8 mouse cellular contexts compared by ENCODE assay signal in genomic region chr3:36613908-36614255, GRCm38 (mm10). TPM values are rescaled to one million over a fixed set of nuclear protein-coding genes. Genes with fewer than 3 reads are reported as not detected.
DNase-seq lines count a peak whose midpoint lies in the region; ATAC-seq and TF ChIP-seq lines count a peak whose summit lies in the region.

No protein-coding gene starts in this region.

- peaks cover 5% of the 10 kb centered on the region; the same call in 1 of the 2 replicates for H3K4me1 ChIP-seq in lung, embryonic 15.5 days
- H3K4me1 ChIP-seq in forebrain, embryonic 15.5 days, result peaks cover 10% of the 10 kb centered on the region
- peaks cover 3% of the 10 kb centered on the region; the same call in 1 of the 2 replicates for H3K4me1 ChIP-seq in midbrain, postnatal 0 days (ENCODE audit: insufficient read depth, low read length)

- 64% methylated on average over 5 of the region's 5 CpGs for WGBS in lung, embryonic 15.5 days
- WGBS in forebrain, embryonic 15.5 days, result 62% methylated on average over 5 of the region's 5 CpGs
- 58% methylated on average over 5 of the region's 5 CpGs for WGBS in midbrain, postnatal 0 days

- DNase-seq in gastrocnemius, postnatal 10 days, result peak; percentile 12
- no peak for DNase-seq in gastrocnemius, postnatal 4 days (ENCODE audit: low spot score in 2 of 2)
- no peak for DNase-seq in lung, postnatal 36 days
- no peak for DNase-seq in midbrain, postnatal 0 days (ENCODE audit: low spot score)
- no peak for DNase-seq in natural killer cell, adult 2 months (ENCODE audit: low spot score in 2 of 2)
- no peak for DNase-seq in spleen, adult 12 weeks (ENCODE audit: low spot score)

- no peak overlapping the region for H3K4me3 ChIP-seq in lung, embryonic 15.5 days
- H3K4me3 ChIP-seq in forebrain, embryonic 15.5 days, result peak overlapping the region; percentile 76
- H3K4me3 ChIP-seq in midbrain, postnatal 0 days (ENCODE audit: low read depth, low read length), result 0 out of 2 replicates have a peak overlapping the region, but pooled peaks have one; percentile 49

- TF ChIP-seq CTCF in midbrain, postnatal 0 days (IDR thresholded peaks at IDR 0.05), result no peak

- no peak overlapping the region for H3K9ac ChIP-seq in lung, embryonic 15.5 days
- peak overlapping the region; percentile 90; the same call in 1 of the 2 replicates for H3K9ac ChIP-seq in forebrain, embryonic 15.5 days (replicated peaks)
- H3K9ac ChIP-seq in midbrain, postnatal 0 days (replicated peaks; ENCODE audit: low read length, poor library complexity, severe bottlenecking), result peak overlapping the region; percentile 57; the same call in 1 of the 2 replicates

- H3K4me2 ChIP-seq in lung, embryonic 15.5 days, result peak overlapping the region; percentile 65
- peak overlapping the region; percentile 61 for H3K4me2 ChIP-seq in forebrain, embryonic 15.5 days (replicated peaks)
- peak overlapping the region; percentile 55 for H3K4me2 ChIP-seq in midbrain, postnatal 0 days (ENCODE audit: low read depth, low read length, poor library complexity, severe bottlenecking)

- no peaks in the 10 kb centered on the region for H3K9me3 ChIP-seq in lung, embryonic 15.5 days
- H3K9me3 ChIP-seq in forebrain, embryonic 15.5 days, result no peaks in the 10 kb centered on the region
- H3K9me3 ChIP-seq in midbrain, postnatal 0 days (ENCODE audit: low read length), result no peaks in the 10 kb centered on the region

- H3K36me3 ChIP-seq in lung, embryonic 15.5 days, result no peaks in the 10 kb centered on the region
- H3K36me3 ChIP-seq in forebrain, embryonic 15.5 days, result no peaks in the 10 kb centered on the region
- no peaks in the 10 kb centered on the region for H3K36me3 ChIP-seq in midbrain, postnatal 0 days (ENCODE audit: insufficient read depth, low read length)

- H3K27me3 ChIP-seq in lung, embryonic 15.5 days, result no peaks in the 10 kb centered on the region
- no peaks in the 10 kb centered on the region for H3K27me3 ChIP-seq in forebrain, embryonic 15.5 days
- H3K27me3 ChIP-seq in midbrain, postnatal 0 days (ENCODE audit: insufficient read depth, low read length), result no peaks in the 10 kb centered on the region

- no peak overlapping the region for H3K27ac ChIP-seq in lung, embryonic 15.5 days
- H3K27ac ChIP-seq in forebrain, embryonic 15.5 days (replicated peaks), result no peak overlapping the region
- H3K27ac ChIP-seq in midbrain, postnatal 0 days (ENCODE audit: low read depth, low read length), result 0 out of 2 replicates have a peak overlapping the region, but pooled peaks have one; percentile 79

- no peak for ATAC-seq in lung, embryonic 15.5 days (ENCODE audit: borderline replicate concordance, extremely low read depth, low FRiP score, low TSS enrichment)
- no peak for ATAC-seq in forebrain, embryonic 15.5 days (replicated peaks)
- ATAC-seq in midbrain, postnatal 0 days (ENCODE audit: low FRiP score), result no peak

RNA-seq across cellular contexts. Expression of gene Bbs7, which starts 0.6 kb away (rescaled TPM):
- 1 to 10 TPM; 6.0 to 7.7 TPM for total RNA-seq in gastrocnemius, postnatal 10 days (2021)
- total RNA-seq in gastrocnemius, postnatal 4 days (2021), result 1 to 10 TPM; 7.4 to 9.5 TPM
- 17.5 and 17.6 TPM in 2 replicates for polyA plus RNA-seq in lung, embryonic 15.5 days (2015; fragmentation: Nextera tagmentation; extraction: Ambion mirVana)
- 19.8 and 20.1 TPM in 2 replicates for polyA plus RNA-seq in forebrain, embryonic 15.5 days (2015; fragmentation: Nextera tagmentation; extraction: Ambion mirVana)
- total RNA-seq in midbrain, postnatal 0 days (2014; rRNA removed), result 13.2 and 16.8 TPM in 2 replicates
- 15.6 and 16.2 TPM in 2 replicates for polyA plus RNA-seq in midbrain, postnatal 0 days (2015; fragmentation: Nextera tagmentation; extraction: Ambion mirVana)

RNA-seq across cellular contexts. Expression of gene Ccna2, which starts 41.9 kb away (rescaled TPM):
- 10 to 100 TPM; 18.4 to 21.8 TPM for total RNA-seq in gastrocnemius, postnatal 10 days (2021)
- total RNA-seq in gastrocnemius, postnatal 4 days (2021), result 10 to 100 TPM; 35.6 to 41.1 TPM
- 215 and 219 TPM in 2 replicates for polyA plus RNA-seq in lung, embryonic 15.5 days (2015; fragmentation: Nextera tagmentation; extraction: Ambion mirVana)
- polyA plus RNA-seq in forebrain, embryonic 15.5 days (2015; fragmentation: Nextera tagmentation; extraction: Ambion mirVana), result 90.1 and 101 TPM in 2 replicates
- total RNA-seq in midbrain, postnatal 0 days (2014; rRNA removed), result 15.0 and 16.9 TPM in 2 replicates
- polyA plus RNA-seq in midbrain, postnatal 0 days (2015; fragmentation: Nextera tagmentation; extraction: Ambion mirVana), result 10.5 and 10.7 TPM in 2 replicates
